ENCODE assay signal across 8 mouse cellular contexts in the genomic region with DNA sequence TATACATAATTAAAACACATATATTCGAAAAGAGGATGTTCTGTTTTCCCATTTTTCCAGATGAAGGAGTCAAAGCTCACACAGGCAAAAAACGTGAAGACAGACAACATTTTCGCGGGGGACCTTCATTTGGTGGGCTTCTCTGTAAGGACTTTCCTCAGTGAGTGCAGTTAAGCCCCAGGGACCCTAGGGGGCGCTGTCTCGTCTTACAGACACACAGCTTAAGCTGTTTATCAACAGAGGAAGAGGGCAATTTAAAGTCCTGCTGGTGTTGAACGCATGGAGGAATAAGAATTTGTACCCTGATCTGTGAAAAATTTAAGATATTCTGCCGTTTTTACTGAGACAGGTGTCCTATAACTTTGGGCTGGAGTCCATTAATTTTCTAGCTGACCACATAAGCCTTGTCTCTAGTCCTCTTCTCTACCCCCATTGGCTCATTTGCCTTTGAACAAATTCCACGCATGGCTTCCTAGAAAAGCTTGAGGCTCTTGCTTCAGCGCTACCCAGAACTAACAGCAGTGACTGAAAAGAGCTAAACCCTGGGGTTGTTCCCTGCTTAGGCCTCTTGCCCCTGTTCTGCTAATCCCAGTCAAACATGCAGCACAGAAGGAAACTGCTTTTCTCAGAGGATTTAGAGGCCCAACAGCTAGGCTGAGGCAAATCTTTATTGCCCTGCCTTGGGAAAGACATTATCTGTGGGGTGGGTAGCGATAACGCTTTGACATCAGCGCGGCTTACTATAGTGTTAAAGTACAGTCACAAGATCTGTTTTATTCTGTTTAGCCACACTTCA.
DNase-seq lines count a peak whose midpoint lies in the region.

No protein-coding gene starts in this region.

- 76% methylated on average over 14 of the region's 14 CpGs for WGBS in limb, embryonic 10.5 days

- peak; percentile 33 for DNase-seq in cerebellum, adult 9-10 months
- DNase-seq in cerebellum, adult 11-12 months = no peak
- peak; percentile 27 for DNase-seq in right cerebral cortex, postnatal 4 days
- DNase-seq in right cerebral cortex, adult 2 months (ENCODE audit: low spot score in 2 of 2) = no peak
- DNase-seq in limb, embryonic 10.5 days (ENCODE audit: low spot score) = peak; percentile 43
- DNase-seq in retina, postnatal 7 days (ENCODE audit: low read depth, low spot score) = peak; percentile 32
- no peak for DNase-seq in left cerebral cortex, adult 11 months (ENCODE audit: low spot score)
- DNase-seq in thymus, postnatal 36 days = no peak

- H3K36me3 ChIP-seq in limb, embryonic 10.5 days = no peaks in the 10 kb centered on the region

- H3K9me3 ChIP-seq in limb, embryonic 10.5 days (replicated peaks) = no peaks in the 10 kb centered on the region

- H3K4me3 ChIP-seq in limb, embryonic 10.5 days = no peak overlapping the region

- no peaks in the 10 kb centered on the region for H3K27me3 ChIP-seq in limb, embryonic 10.5 days (ENCODE audit: low read depth, poor library complexity, severe bottlenecking)

- no peak overlapping the region for H3K27ac ChIP-seq in limb, embryonic 10.5 days

- H3K4me1 ChIP-seq in limb, embryonic 10.5 days = peaks cover 6% of the 10 kb centered on the region; the same call in 1 of the 2 replicates

Comparison
In these comparisons a context has a peak if more than half of its experiments do, and no peak if none do; other contexts are left out.
1. DNase-seq: peak in cerebellum, adult 9-10 months (single experiment), right cerebral cortex, postnatal 4 days (single experiment), limb, embryonic 10.5 days (single experiment) and retina, postnatal 7 days (single experiment); none in cerebellum, adult 11-12 months (single experiment), right cerebral cortex, adult 2 months (0 of 2), left cerebral cortex, adult 11 months (single experiment) and thymus, postnatal 36 days (0 of 2).